Mouse (Mus musculus) myocyte (in vitro differentiated cells): ENCODE results near the gene Arnt.

ENCODE experiments used
- E2F4 ChIP-seq: IDR thresholded peaks from one replicate; pipeline ENCODE4 v1.6.1; 2011; ENCODE audit warnings: mild to moderate bottlenecking, control low read depth, moderate library complexity; ENCODE audit not compliant: insufficient read depth
- MAX ChIP-seq: IDR thresholded peaks from one replicate; pipeline ENCODE4 v1.6.1; 2011; ENCODE audit warnings: low read depth, mild to moderate bottlenecking, control low read depth
- MYOD1 ChIP-seq, 3 experiments: IDR thresholded peaks; one replicate each; pipeline ENCODE4 v1.6.1; 2011; ENCODE audit warnings: control low read depth in 2 of 3, low read depth in 2 of 3, mild to moderate bottlenecking in 2 of 3, moderate library complexity in 1 of 3; ENCODE audit not compliant: insufficient read length in 2 of 3, control insufficient read depth in 1 of 3
- MYOG ChIP-seq, 3 experiments: IDR thresholded peaks; one replicate each; pipeline ENCODE4 v1.6.1; 2011; ENCODE audit warnings: control low read depth in 2 of 3, low read depth in 2 of 3, mild to moderate bottlenecking in 2 of 3; ENCODE audit not compliant: insufficient read length in 2 of 3, control insufficient read depth in 1 of 3, insufficient read depth in 1 of 3
- POLR2A ChIP-seq: IDR thresholded peaks from one replicate; pipeline ENCODE4 v1.6.1; 2011; ENCODE audit warnings: low read depth, mild to moderate bottlenecking, control low read depth, moderate library complexity; ENCODE audit not compliant: insufficient read length
- POLR2AphosphoS2 ChIP-seq: IDR thresholded peaks from one replicate; pipeline ENCODE4 v1.6.1; 2011; ENCODE audit warnings: low read depth, control low read depth; ENCODE audit not compliant: insufficient read length
- TCF12 ChIP-seq: IDR thresholded peaks from one replicate; pipeline ENCODE4 v1.6.1; 2011; ENCODE audit warnings: mild to moderate bottlenecking, control low read depth; ENCODE audit not compliant: poor library complexity, insufficient read depth, severe bottlenecking
- USF1 ChIP-seq: IDR thresholded peaks from one replicate; pipeline ENCODE4 v1.6.1; 2011; ENCODE audit warnings: low read depth, mild to moderate bottlenecking, control low read depth, moderate library complexity

GRCm38 (mm10) chr3:95450915-95451314 is 16.7 kb downstream of the Arnt start:
- TF ChIP-seq USF1 (no peak), POLR2A (no peak), POLR2AphosphoS2 (no peak), TCF12 (no peak), E2F4 (no peak), MYOD1 (IDR thresholded peaks at IDR 0.05; ENCODE audit: control insufficient read depth in 1 of 3, insufficient read length in 2 of 3, low read depth in 2 of 3) (no peak), MAX (no peak), MYOG (IDR thresholded peaks at IDR 0.05; ENCODE audit: control insufficient read depth in 1 of 3, insufficient read depth in 1 of 3, insufficient read length in 2 of 3, low read depth in 2 of 3) (no peak)
